Mouse (Mus musculus) neural tube, embryonic 14.5 days (tissue): ENCODE results near the gene Fam25c. TPM values are rescaled to one million over a fixed set of nuclear protein-coding genes. Genes with fewer than 3 reads are reported as not detected.

Experiments used
- ATAC-seq: fragments of 200-750 bp; cut with Nextera tagmentation; 2 replicates; pipeline ENCODE4 v1.8.0; 2017; ENCODE audit warnings: low read depth, mild to moderate bottlenecking, moderate TSS enrichment, moderate library complexity
- H3K27ac ChIP-seq: fragments of 300-500 bp; sonication (generic); 2 replicates; pipeline ENCODE4 v1.5.1; 2014; ENCODE audit warnings: low read depth, mild to moderate bottlenecking, control low read depth, low read length, moderate library complexity, mixed read lengths
- H3K27me3 ChIP-seq: fragments of 300-500 bp; sonication (generic); 2 replicates; pipeline ENCODE4 v1.6.1; 2014; ENCODE audit warnings: low read length; ENCODE audit not compliant: control insufficient read depth, insufficient read depth
- H3K36me3 ChIP-seq: fragments of 300-500 bp; sonication (generic); 2 replicates; pipeline ENCODE4 v1.6.1; 2014; ENCODE audit warnings: low read length, mixed read lengths; ENCODE audit not compliant: control insufficient read depth, insufficient read depth
- H3K4me1 ChIP-seq: fragments of 300-500 bp; sonication (generic); 2 replicates; pipeline ENCODE4 v1.6.1; 2014; ENCODE audit warnings: low read length; ENCODE audit not compliant: control insufficient read depth, insufficient read depth
- H3K4me2 ChIP-seq: fragments of 300-500 bp; sonication (generic); 2 replicates; pipeline ENCODE4 v1.6.1; 2014; ENCODE audit warnings: mild to moderate bottlenecking, low read depth, low read length, control low read depth
- H3K4me3 ChIP-seq: fragments of 300-500 bp; sonication (generic); 2 replicates; pipeline ENCODE4 v1.5.1; 2014; ENCODE audit warnings: low read depth, low read length, control low read depth, mixed read lengths
- H3K9ac ChIP-seq: fragments of 300-500 bp; sonication (generic); replicated peaks from 2 replicates; pipeline ENCODE4 v1.6.1; 2014; ENCODE audit warnings: low read depth, mild to moderate bottlenecking, control low read depth, low read length, mixed read lengths
- H3K9me3 ChIP-seq: fragments of 300-500 bp; sonication (generic); 2 replicates; pipeline ENCODE4 v1.6.1; 2016; ENCODE audit warnings: low read length; ENCODE audit not compliant: control insufficient read depth
- WGBS: fragments of 180-500 bp; shearing (Covaris S2); extraction: QIAGEN DNeasy Blood & Tissue Kit; methylation state at CpG from one replicate; pipeline ENCODE4 v1.1.7; 2014; 5-methylcytosine and 5-hydroxymethylcytosine counted together
- polyA plus RNA-seq: library from polyadenylated mRNA; unstranded; fragments of >200 nt; fragmentation: Nextera tagmentation; extraction: Ambion mirVana; gene quantifications from 2 replicates; pipeline ENCODE4 v1.2.1, GENCODE M21; 2014

Gene Fam25c
- not detected in 2 replicates for polyA plus RNA-seq

GRCm38 (mm10) chr14:34355301-34355700 lies at the start of gene Fam25c:
TSS of gene Fam25c (minus strand) at chr14:34355433.
- H3K27ac ChIP-seq, result no peak within 1 kb of the TSS
- no peaks in the 10 kb centered on the region for H3K27me3 ChIP-seq
- no peak within 1 kb of the TSS for H3K9ac ChIP-seq
- 83% methylated on average over 6 of the region's 6 CpGs for WGBS
- ATAC-seq, result no peak
- H3K4me1 ChIP-seq, result no peaks in the 10 kb centered on the region
- no peaks in the 10 kb centered on the region for H3K36me3 ChIP-seq
- no peaks in the 10 kb centered on the region for H3K9me3 ChIP-seq
- no peak within 1 kb of the TSS for H3K4me2 ChIP-seq
- H3K4me3 ChIP-seq, result no peak within 1 kb of the TSS

- H3K9ac ChIP-seq, result no peak overlapping the region
- peaks cover 8% of the 10 kb centered on the region for H3K36me3 ChIP-seq
- no peak overlapping the region for H3K4me2 ChIP-seq
- H3K27ac ChIP-seq, result no peak overlapping the region
- no peak for ATAC-seq
- H3K4me1 ChIP-seq, result no peaks in the 10 kb centered on the region
- WGBS, result 98% methylated on average over 7 of the region's 7 CpGs
- H3K27me3 ChIP-seq, result no peaks in the 10 kb centered on the region
- H3K4me3 ChIP-seq, result no peak overlapping the region
- H3K9me3 ChIP-seq, result no peaks in the 10 kb centered on the region
Measured at GRCm38 (mm10) chr14:34403424-34403823, 48.2 kb upstream of the Fam25c start.

- Histone ChIP-seq H3K4me2 (no peak overlapping the region), H3K36me3 (peaks cover 5% of the 10 kb centered on the region; the same call in 1 of the 2 replicates), H3K4me3 (no peak overlapping the region), H3K4me1 (no peaks in the 10 kb centered on the region), H3K9ac (no peak overlapping the region), H3K27ac (no peak overlapping the region), H3K9me3 (no peaks in the 10 kb centered on the region; the same call in 1 of the 2 replicates), H3K27me3 (no peaks in the 10 kb centered on the region)
- 87% methylated on average over 8 of the region's 8 CpGs for WGBS
- ATAC-seq, result no peak
Measured at GRCm38 (mm10) chr14:34402871-34403270, 47.6 kb upstream of the Fam25c start.

- Histone ChIP-seq H3K9me3 (no peaks in the 10 kb centered on the region; the same call in 1 of the 2 replicates), H3K27ac (no peak overlapping the region), H3K36me3 (no peaks in the 10 kb centered on the region), H3K9ac (no peak overlapping the region), H3K27me3 (no peaks in the 10 kb centered on the region), H3K4me3 (no peak overlapping the region), H3K4me2 (no peak overlapping the region), H3K4me1 (no peaks in the 10 kb centered on the region)
- WGBS, result 55% methylated on average over 6 of the region's 6 CpGs
- ATAC-seq, result no peak
Measured at GRCm38 (mm10) chr14:34401135-34401534, 45.9 kb upstream of the Fam25c start.

- Histone ChIP-seq H3K4me1 (no peaks in the 10 kb centered on the region), H3K9me3 (no peaks in the 10 kb centered on the region; the same call in 1 of the 2 replicates), H3K4me2 (no peak overlapping the region), H3K36me3 (no peaks in the 10 kb centered on the region), H3K27ac (no peak overlapping the region), H3K9ac (no peak overlapping the region), H3K27me3 (no peaks in the 10 kb centered on the region), H3K4me3 (no peak overlapping the region)
- 98% methylated on average over 3 of the region's 3 CpGs for WGBS
- ATAC-seq, result no peak
Measured at GRCm38 (mm10) chr14:34400021-34400420, 44.8 kb upstream of the Fam25c start.

GRCm38 (mm10) chr14:34399301-34399700 lies 44.1 kb upstream of the Fam25c start:
- no peaks in the 10 kb centered on the region for H3K36me3 ChIP-seq
- no peak for ATAC-seq
- H3K27ac ChIP-seq, result no peak overlapping the region
- 94% methylated on average over 6 of the region's 6 CpGs for WGBS
- no peak overlapping the region for H3K4me2 ChIP-seq
- H3K4me1 ChIP-seq, result no peaks in the 10 kb centered on the region
- H3K27me3 ChIP-seq, result no peaks in the 10 kb centered on the region
- H3K4me3 ChIP-seq, result no peak overlapping the region
- no peak overlapping the region for H3K9ac ChIP-seq
- H3K9me3 ChIP-seq, result no peaks in the 10 kb centered on the region; the same call in 1 of the 2 replicates

- no peaks in the 10 kb centered on the region for H3K36me3 ChIP-seq
- H3K4me3 ChIP-seq, result no peak overlapping the region
- no peak overlapping the region for H3K27ac ChIP-seq
- WGBS, result 94% methylated on average over 21 of the region's 21 CpGs
- H3K4me1 ChIP-seq, result no peaks in the 10 kb centered on the region
- H3K27me3 ChIP-seq, result no peaks in the 10 kb centered on the region
- ATAC-seq, result no peak
- no peak overlapping the region for H3K9ac ChIP-seq
- no peaks in the 10 kb centered on the region; the same call in 1 of the 2 replicates for H3K9me3 ChIP-seq
- H3K4me2 ChIP-seq, result no peak overlapping the region
Measured at GRCm38 (mm10) chr14:34398901-34399300, 43.7 kb upstream of the Fam25c start.

- no peak overlapping the region for H3K4me2 ChIP-seq
- H3K9me3 ChIP-seq, result no peaks in the 10 kb centered on the region; the same call in 1 of the 2 replicates
- no peak for ATAC-seq
- H3K4me3 ChIP-seq, result no peak overlapping the region
- no peaks in the 10 kb centered on the region for H3K36me3 ChIP-seq
- no peak overlapping the region for H3K9ac ChIP-seq
- H3K4me1 ChIP-seq, result no peaks in the 10 kb centered on the region
- WGBS, result 88% methylated on average over 5 of the region's 5 CpGs
- no peak overlapping the region for H3K27ac ChIP-seq
- H3K27me3 ChIP-seq, result no peaks in the 10 kb centered on the region
Measured at GRCm38 (mm10) chr14:34397871-34398270, 42.6 kb upstream of the Fam25c start.

- H3K27ac ChIP-seq, result no peak overlapping the region
- no peaks in the 10 kb centered on the region for H3K36me3 ChIP-seq
- whole genome bisulfite sequencing, result 60% methylated on average over 4 of the region's 4 CpGs
- ATAC-seq, result no peak
- H3K9me3 ChIP-seq, result no peaks in the 10 kb centered on the region; the same call in 1 of the 2 replicates
- H3K4me1 ChIP-seq, result no peaks in the 10 kb centered on the region
- no peak overlapping the region for H3K4me2 ChIP-seq
- H3K9ac ChIP-seq, result no peak overlapping the region
- H3K27me3 ChIP-seq, result no peaks in the 10 kb centered on the region
- no peak overlapping the region for H3K4me3 ChIP-seq
Measured at GRCm38 (mm10) chr14:34393295-34393694, 38.1 kb upstream of the Fam25c start.
